Mouse (Mus musculus): ENCODE measurements around the gene Ndufc1.
"Not testable (repeated sequence)": the region's sequence is repeated elsewhere in the genome, so short reads cannot be mapped to it uniquely, and the experiment has no call there.

Gene Ndufc1

DNA sequence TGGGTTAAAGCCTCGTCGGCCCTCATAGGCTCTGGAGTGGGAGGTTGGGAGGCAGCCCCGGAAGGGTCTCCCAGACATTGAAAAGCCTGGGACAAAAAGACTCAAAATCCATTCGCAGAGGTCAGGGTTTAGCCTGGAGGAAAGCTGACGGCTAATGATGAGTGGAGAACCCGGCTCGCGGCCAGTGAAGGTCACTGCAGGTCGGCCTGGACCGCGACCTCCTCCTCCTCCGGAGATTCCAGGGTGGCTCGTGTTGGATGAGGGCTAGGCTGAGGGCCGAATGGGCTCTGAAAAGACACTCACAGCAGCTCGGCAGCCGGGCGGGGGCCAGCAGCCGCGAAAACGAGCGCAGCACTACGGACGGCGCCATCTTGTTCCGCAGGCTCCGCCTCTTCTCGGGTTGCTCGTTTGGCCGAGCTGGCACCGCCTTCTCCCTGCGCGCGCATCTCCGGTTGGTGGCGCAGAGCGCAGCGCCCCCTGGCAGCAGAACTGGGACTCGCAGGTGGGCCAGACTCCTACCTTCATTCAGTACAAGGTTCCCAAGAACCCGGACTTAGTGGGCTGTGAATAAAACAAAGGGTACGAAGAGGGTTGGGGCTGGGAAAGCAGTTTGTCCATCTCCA lies at the start of gene Ndufc1:
Gene Ndufc1 (minus strand): TSS at position 428 of the 623 bp plus-strand sequence.
- peak; percentile 94 for ATAC-seq (ENCODE audit: insufficient number of reproducible peaks, low FRiP score, low TSS enrichment)

GRCm38 (mm10) chr3:51434871-51435595 lies 26.2 kb upstream of the Ndufc1 start:
- no peak for ATAC-seq (ENCODE audit: insufficient number of reproducible peaks, low FRiP score, low TSS enrichment)

DNA sequence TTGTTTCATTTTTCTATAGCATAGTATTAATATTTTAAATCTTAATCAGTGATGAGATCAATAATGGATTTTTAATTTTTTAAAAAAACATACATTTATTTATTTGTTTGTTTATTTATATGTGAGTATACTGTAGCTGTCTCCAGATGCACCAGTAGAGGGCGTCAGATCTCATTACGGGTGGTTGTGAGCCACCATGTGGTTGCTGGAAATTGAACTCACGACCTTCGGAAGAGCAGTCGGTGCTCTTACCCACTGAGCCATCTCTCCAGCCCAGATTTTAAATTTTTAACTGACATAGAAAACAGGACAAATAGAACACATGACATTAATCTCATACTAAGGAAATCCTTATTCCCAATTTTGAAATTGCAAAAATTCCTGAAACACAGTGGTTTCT lies 25.6 kb upstream of the Ndufc1 start:
- ATAC-seq (ENCODE audit: insufficient number of reproducible peaks, low FRiP score, low TSS enrichment): not testable (repeated sequence)

DNA sequence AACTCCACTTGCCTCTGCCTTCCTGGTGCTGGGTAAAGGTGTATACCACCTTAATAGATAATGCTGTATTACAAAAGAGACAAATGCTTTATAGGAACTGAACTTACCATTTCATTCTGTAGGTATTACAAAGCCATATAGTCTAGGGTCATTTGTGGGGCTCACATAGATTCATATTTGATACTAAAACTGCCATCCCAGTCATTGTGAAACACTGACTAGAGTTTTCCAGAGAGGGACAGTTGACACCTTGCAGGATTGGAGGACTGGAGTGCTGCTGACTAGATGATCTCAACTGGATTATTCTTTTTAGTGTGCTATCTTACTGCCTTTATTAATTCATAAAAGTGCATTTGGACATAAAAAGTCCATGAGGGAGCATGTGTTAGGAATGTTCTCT lies 16.6 kb upstream of the Ndufc1 start:
- ATAC-seq (ENCODE audit: insufficient number of reproducible peaks, low FRiP score, low TSS enrichment): no peak

GRCm38 (mm10) chr3:51421921-51422320 lies 13.1 kb upstream of the Ndufc1 start:
- no peak for ATAC-seq (ENCODE audit: insufficient number of reproducible peaks, low FRiP score, low TSS enrichment)

DNA sequence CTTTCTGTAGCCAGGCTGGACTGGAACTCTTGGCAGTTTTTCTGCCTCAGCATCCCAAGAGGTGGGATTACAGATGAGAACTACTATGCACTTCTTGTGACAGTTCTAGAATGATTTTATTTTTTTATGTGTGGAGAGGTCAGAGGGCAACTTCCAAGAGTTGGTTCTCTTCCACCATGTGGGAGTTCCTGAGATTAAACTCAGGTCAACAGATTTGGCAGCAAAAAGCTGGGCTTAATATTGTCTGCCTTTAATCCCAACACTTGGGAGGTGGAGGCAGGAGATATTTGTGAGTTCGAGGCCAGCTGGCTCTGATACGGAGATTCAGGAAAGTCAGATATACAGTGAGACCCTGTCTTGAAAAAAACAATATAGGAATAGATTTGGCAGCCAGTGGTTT lies 9.2 kb upstream of the Ndufc1 start:
- no peak for ATAC-seq (ENCODE audit: insufficient number of reproducible peaks, low FRiP score, low TSS enrichment)

DNA sequence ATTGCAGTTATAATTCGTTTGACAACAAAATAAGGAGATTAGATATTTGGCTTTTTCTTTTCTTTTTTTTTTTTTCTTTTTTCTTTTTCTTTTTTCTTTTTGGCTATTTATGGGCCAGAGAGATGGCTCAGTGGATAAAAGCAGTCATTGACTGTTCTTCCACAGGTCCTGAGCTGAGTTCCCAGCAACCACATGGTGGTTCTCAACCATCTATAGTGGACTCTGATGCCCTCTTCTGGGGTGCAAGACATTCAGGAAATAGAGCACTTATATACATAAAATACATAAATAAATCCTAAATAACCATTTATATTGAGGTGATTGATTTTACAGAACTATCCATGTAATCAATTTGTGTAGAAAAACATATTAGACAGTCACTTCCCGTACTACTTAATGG lies 8.7 kb upstream of the Ndufc1 start:
- ATAC-seq (ENCODE audit: insufficient number of reproducible peaks, low FRiP score, low TSS enrichment): no peak

- ATAC-seq (ENCODE audit: insufficient number of reproducible peaks, low FRiP score, low TSS enrichment): no peak
These were observed 8.3 kb upstream of the Ndufc1 start for GRCm38 (mm10) chr3:51417135-51417458.

DNA sequence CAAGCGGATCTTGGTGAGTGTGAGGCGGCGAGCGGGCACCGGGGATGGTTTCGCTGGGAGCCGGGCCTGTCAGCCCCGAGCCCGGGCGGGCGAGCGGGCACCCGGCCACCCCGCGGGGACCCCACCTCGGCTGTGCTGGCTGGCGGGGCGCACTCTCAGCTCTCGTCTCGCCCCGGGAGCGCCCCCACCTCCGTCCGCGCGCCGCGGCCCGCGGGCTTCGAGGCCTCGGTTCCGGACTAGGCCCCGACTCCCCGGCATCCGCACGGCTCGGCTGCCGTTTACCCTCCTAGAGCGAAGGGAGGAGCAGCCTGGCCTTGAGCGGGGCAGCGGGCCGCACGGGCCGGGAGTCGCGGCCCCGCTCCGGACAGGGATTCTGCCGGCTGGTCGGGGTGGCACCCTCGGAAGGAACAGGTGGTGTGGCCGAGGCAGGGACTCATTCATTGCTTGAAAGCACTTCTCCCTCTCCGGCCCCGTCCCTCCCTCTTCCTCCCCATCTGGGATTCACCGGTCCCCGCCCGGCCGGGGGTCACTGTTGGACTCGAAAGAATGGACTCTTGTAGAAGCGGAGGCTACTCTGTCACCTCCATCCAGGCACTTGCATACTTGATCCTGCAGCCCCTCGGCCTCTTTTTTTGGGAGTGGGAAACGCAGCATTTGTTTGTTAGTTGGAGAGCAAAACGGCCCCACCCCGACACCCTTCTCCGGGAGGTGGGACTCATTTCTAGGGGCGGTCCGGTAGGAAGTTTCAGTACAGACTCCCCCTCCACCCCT lies 7.8 kb upstream of the Ndufc1 start:
- ATAC-seq (ENCODE audit: insufficient number of reproducible peaks, low FRiP score, low TSS enrichment): peak; percentile 29

DNA sequence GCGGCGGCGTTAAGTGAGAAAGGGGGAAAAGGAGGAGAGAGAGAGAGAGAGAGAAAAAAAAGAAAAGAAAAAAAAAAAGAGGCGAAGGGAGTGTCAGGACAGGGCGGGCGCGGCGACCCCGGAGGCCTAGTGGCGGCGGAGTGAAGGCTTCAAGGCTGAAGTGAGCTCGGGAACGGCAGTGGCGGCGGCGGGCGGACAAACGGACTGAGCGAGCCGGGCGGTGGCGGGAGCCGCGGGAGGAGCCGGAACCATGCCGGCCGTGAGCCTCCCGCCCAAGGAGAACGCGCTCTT lies 7.2 kb upstream of the Ndufc1 start:
- ATAC-seq (ENCODE audit: insufficient number of reproducible peaks, low FRiP score, low TSS enrichment): peak; percentile 57

DNA sequence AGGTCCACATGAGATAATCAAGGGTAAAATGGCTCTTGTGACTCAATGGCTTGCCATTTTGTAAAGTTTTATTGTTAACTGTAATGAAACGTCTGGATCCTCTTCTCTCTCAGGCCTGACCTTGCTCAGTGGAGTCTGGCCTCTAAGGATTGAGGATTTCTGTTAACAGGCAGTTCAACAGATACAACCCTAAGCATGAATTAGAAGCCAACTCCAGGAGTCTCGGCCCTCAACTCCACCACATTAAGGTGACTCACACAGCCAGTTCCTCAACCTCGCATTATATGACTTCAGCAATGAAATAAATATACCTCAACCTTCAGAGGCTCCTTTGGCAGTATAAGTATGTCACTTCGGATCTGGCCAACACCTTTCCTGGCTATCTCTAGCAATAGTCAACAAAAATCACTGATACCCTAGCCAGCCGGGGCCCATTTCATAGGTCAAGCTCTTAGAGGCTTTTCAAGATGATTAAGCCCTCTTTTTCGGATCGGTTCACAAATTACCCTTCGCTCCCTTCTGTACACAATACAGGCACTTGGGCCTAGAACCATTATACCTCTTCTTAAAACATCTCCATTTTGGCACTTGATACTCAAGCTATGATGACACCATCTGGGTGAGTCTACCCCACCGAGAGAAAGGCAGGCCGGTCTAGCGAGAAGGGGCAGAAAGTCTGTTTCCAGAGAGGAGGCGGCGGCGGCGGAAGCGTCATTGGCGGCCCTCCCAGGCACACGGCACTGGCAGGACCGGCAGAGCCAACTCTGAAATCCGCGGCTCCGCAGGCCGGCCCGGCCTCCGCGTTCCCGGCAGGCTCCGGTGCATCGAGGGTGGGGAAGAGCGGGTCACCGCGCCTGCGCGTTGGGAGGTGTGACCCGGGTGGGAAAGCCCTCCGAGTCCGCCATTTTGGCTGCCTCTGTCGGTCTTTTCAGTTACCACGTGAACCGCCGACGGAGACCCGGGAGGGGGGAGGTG lies 6.6 kb upstream of the Ndufc1 start, which contains the start of gene Naa15:
Gene Naa15 (plus strand): TSS at position 51 of the 975 bp plus-strand sequence.
- ATAC-seq (ENCODE audit: insufficient number of reproducible peaks, low FRiP score, low TSS enrichment): peak; percentile 94

GRCm38 (mm10) chr3:51413276-51413675 lies 4.5 kb upstream of the Ndufc1 start:
- no peak for ATAC-seq (ENCODE audit: insufficient number of reproducible peaks, low FRiP score, low TSS enrichment)

- no peak for ATAC-seq (ENCODE audit: insufficient number of reproducible peaks, low FRiP score, low TSS enrichment)
These were observed 3.7 kb upstream of the Ndufc1 start for GRCm38 (mm10) chr3:51412457-51412856.

DNA sequence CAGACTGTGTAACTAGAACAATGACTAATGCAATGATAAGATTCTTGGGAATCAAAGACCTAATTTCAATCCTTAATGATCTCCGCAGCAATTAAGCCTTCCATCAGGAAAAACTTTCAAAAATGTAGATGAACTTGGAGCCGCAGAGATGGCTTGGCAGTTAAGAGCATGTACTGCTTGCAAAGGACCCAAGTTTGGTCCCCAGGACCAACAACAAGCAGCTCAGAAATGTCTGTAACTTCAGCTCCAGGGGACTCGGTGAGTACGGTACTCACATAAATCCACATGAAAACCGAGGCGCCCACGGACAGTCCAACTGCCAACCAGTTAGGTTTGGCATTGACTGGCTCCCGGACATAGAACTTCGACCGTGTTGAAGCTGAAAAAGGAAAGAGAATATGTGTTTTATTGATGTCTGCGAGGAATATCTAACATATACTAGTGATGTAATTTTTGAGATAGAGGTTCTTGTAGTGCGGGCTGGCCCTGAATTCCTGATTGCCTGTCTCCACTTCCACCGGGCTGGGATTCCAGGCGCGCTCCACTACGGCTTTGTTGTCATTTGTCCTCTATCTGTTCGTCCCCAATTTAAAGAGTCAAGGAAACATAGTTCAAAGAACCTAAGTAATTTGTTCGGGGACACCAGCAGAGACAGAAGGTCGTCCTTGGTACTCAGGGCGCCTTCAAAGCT lies 773 bp downstream of the Ndufc1 start:
- no peak for ATAC-seq (ENCODE audit: insufficient number of reproducible peaks, low FRiP score, low TSS enrichment)

DNA sequence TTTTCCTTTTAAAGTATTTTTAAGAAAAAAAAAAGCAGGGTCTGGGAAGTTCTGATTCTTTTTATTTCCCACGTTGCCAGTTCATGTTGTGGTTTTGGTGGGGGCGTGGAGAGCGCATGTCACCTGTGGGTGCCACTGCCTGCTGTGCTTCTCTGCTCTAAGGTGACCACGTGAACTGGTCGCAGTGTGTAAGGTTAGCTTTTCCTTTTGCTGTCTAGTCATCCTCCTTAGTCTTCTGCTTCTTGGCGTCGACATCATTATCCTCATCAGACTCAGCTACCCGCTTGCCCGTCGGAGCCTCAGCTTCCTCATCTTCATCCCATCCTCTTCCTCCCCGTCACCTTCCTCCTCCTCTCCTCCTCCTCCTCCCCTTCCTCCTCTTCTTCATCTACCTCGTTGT lies 6.2 kb downstream of the Ndufc1 start:
- ATAC-seq (ENCODE audit: insufficient number of reproducible peaks, low FRiP score, low TSS enrichment): no peak

DNA sequence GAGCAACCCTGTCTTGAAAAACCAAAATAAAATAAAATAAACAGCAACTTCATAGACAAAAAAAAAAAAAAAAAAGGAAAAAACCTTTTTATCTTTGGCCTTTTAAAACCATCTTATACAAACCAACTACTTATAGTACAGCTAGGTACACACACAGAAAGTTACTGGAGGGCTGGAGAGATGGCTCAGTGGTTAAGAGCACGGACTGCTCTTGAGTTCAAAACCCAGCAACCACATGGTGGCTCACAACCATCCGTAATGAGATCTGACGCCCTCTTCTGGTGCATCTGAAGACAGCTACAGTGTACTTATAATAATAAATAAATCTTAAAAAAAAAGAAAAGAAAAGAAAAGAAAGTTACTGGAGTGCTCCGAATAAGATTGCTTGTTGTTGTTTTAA lies 6.7 kb downstream of the Ndufc1 start:
- ATAC-seq (ENCODE audit: insufficient number of reproducible peaks, low FRiP score, low TSS enrichment): not testable (repeated sequence)

DNA sequence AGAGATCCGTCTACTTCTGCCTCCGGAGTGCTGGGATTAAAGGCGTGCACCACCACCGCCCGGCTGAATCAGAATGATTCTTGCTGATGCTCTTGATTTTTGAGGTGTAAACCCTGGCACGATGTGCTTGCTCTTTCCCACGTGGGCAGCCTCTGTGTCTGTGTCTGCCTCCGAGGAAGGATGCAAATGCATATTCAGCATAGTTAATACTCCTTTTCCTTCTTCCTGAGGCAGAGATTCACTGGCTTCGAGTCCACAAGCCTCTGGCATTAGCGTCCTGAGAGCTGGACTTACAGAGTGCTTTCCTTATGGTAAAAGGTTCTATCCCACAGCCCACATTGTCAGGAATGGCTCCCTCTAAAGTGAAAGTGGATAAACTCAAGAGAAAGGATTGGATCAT lies 8.1 kb downstream of the Ndufc1 start:
- no peak for ATAC-seq (ENCODE audit: insufficient number of reproducible peaks, low FRiP score, low TSS enrichment)

GRCm38 (mm10) chr3:51399531-51399930 lies 9.3 kb downstream of the Ndufc1 start:
- ATAC-seq (ENCODE audit: insufficient number of reproducible peaks, low FRiP score, low TSS enrichment): no peak

DNA sequence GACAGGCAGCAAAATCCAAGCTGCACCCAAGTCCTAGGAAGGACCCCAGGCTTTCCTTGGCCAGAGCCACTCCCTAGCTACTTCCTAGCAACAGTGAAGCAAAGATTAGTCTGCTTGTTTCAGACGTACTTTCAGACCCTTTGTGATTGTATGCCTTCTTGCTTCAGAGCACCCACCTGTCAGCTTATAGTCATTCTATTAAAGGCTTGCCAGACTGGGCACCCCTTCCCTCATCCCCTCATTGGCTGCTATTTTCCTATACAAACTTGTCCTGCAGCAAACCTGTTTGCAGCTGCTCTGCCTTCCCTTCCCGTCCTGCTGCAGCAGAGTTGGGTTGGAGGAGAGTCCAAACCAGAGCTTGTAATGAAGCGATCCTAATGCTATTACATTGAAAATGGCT lies 10.1 kb downstream of the Ndufc1 start:
- ATAC-seq (ENCODE audit: insufficient number of reproducible peaks, low FRiP score, low TSS enrichment): no peak

DNA sequence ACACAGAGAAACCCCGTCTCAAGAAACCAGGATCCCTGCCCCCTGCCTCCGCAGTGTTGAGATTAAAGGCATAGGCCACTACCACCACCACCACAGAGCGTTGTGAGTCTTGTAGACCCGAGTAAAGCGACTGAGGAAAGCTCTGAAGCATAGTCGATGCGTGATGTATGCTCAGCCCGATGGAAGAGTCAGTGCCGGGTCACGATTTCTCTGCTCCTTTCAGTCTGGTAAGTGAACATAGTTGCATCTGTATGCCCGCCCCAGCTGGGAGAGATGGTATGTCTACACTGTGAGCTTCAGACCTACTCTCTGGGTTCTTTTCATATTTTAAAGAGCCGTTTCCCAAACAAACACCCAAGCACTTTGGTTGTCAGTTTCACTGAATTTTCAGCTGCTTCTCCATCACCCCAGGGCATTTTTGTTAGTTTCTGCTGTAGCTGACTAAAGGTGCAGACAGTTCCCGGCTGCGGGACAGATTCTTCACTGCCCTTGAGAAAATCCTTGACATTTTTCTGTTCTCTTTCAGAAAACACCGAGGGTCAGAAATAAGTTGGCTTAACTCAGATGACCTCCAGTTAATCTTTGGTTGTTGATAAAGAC lies 11.0 kb downstream of the Ndufc1 start:
- ATAC-seq (ENCODE audit: insufficient number of reproducible peaks, low FRiP score, low TSS enrichment): no peak

Data from cerebellum, adult (tissue).